Mouse (Mus musculus) liver, embryonic 18 days (tissue): ENCODE data around the gene Calu. TPM values are rescaled to one million over a fixed set of nuclear protein-coding genes. Genes with fewer than 3 reads are reported as not detected.

Source experiments
- polyA plus RNA-seq: library from polyadenylated mRNA; depleted of rRNA; stranded (reverse); fragments of >200 nt; gene quantifications from 2 replicates; pipeline ENCODE4 v1.2.3, GENCODE M21; 2012; rRNA removed

Gene Calu
- 80.9 and 85.0 TPM in 2 replicates for polyA plus RNA-seq

DNA sequence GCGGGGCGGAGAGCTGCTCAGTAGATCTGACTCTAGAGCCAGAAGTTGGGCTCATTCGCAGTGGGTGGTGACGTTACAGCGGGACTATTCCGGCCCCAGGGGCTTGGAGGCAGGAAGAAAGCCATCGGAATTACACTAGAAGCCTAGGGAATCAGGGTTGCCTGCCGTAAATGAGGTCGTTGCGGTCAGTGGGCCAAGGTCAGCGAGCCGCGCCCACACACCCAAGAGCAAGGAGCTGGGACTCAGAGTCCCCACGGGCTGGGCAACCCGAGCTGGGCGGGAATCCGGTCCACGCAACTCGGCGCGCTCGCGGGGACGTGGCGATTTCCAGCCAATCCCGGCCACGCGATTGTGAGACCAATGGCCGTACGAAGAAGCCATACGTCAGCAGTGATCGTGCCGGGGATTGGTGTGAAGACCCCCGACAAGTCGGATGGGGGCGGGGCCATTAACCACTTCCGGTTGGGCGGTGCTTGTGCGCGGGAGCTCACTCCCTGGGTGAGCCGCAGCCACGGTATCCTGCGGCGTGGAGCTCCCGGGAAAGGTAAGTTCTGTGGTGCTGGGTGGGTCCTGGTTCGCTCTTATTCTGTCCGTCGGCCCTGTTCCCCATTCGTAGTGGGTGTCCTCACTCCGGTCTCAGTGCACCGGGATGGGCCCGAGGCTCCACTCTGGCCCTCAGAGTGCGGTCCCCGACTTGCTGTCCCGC is at the start of gene Calu:
Gene Calu, plus strand, starts transcription at position 405 of the 706 bp plus-strand sequence.

DNA sequence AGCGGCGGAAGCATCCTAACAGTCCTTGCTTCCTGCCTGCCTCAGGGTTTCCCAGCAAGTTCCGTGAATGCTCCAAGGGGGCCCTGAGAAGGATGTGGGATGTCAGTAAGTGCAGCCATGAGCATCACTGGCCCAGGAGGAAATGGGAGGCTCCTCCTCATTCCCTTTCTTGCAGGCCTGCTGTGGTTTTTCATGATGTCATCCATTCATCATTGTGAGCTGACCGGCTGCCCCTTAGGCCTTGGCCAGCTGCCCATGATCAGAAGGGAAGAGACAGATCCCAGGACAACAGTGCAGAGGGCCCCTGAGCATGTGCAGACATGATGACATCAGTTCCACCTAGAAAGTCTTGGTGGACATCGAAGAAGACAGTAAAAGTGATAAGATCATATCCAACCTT is 29.0 kb upstream of the Calu start, which contains the start of gene Fam71f1:
Gene Fam71f1, plus strand, starts transcription at position 262 of the 400 bp plus-strand sequence.

GRCm38 (mm10) chr6:29388052-29388518 is 40.2 kb downstream of the Calu start, which contains the start of gene Opn1sw:
Gene Opn1sw, minus strand, starts transcription at chr6:29388468.

GRCm38 (mm10) chr6:29395910-29396713 is 48.2 kb downstream of the Calu start, which contains the start of gene Ccdc136:
Gene Ccdc136, plus strand, starts transcription at chr6:29396309.

Other genes with a start within 250 kb of the Calu start
- 10.5 and 13.2 TPM in 2 replicates for gene Rbm28, start 183.1 kb upstream of the Calu start, polyA plus RNA-seq
- 0.01 and 0.02 TPM in 2 replicates for gene Prrt4, start 168.5 kb upstream of the Calu start, polyA plus RNA-seq
- gene Impdh1, start 131.7 kb upstream of the Calu start, polyA plus RNA-seq, result 8.5 and 9.3 TPM in 2 replicates
- 36.7 and 51.3 TPM in 2 replicates for gene Hilpda, start 75.6 kb upstream of the Calu start, polyA plus RNA-seq
- gene Fam71f2, start 68.5 kb upstream of the Calu start, polyA plus RNA-seq, result 0.85 and 0.96 TPM in 2 replicates
- gene Fam71f1, start 28.9 kb upstream of the Calu start, polyA plus RNA-seq, result not detected in 2 replicates
- not detected in 2 replicates for gene Opn1sw, start 40.4 kb downstream of the Calu start, polyA plus RNA-seq
- gene Ccdc136, start 48.2 kb downstream of the Calu start, polyA plus RNA-seq, result 0.13 and 0.18 TPM in 2 replicates
- gene Flnc, start 85.2 kb downstream of the Calu start, polyA plus RNA-seq, result 0.17 and 0.22 TPM in 2 replicates
- 131 and 132 TPM in 2 replicates for gene Atp6v1f, start 119.6 kb downstream of the Calu start, polyA plus RNA-seq
- gene Atp6v1fnb, start 123.4 kb downstream of the Calu start, polyA plus RNA-seq, result not detected in 2 replicates
- gene Kcp, start 159.9 kb downstream of the Calu start, polyA plus RNA-seq, result 2.2 and 2.5 TPM in 2 replicates
- gene Irf5, start 178.6 kb downstream of the Calu start, polyA plus RNA-seq, result 9.3 and 10.0 TPM in 2 replicates